In the genomic region with DNA sequence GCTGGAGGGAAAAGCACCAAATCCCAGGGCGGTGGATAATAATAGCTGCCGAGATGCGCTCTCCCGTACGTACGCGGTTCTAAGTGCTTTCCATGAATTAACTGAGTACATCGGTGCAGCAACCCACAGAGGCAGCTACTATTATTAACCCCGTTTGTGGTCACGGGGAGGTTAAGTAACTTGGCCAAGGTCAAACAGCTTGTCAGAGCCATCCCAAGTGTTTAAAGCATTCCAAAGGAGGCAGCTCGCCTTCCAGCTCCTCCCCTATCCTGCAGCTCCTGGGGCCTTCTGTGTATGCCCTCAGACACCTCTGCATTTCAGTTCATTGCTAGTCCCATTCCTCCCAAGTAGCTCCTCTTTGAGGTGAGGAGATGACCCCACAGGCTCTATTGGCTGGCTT, we compare ENCODE assay signal across 25 mouse cellular contexts. TPM values are rescaled to one million over a fixed set of nuclear protein-coding genes. Genes with fewer than 3 reads are reported as not detected.
DNase-seq lines count a peak whose midpoint lies in the region; ATAC-seq lines count a peak whose summit lies in the region.
"Had no signal": no experiment of that assay in that cellular context is flagged by ENCODE, and none has a peak within 500 bp of the region (broad histone marks: within the 10 kb centered on the region; RNA-seq: fewer than 3 reads in every experiment).

No protein-coding gene starts in this region.

- no peak for DNase-seq in hindbrain, embryonic 10.5 days (ENCODE audit: low spot score)
- DNase-seq in hindbrain, embryonic 11.5 days (ENCODE audit: low spot score) = no peak
- DNase-seq in ES-CJ7 (ENCODE audit: low read depth, low spot score) = peak; percentile 83
- DNase-seq in brain, adult 2 months (ENCODE audit: low read depth, low spot score) = peak; percentile 40
- no peak for DNase-seq in kidney, postnatal 14 days
- DNase-seq in gastrocnemius, postnatal 14 days = no peak
- DNase-seq: adrenal gland, postnatal 36 days; cerebellum, adult 18-20 months; cerebellum, postnatal 36 days; left cerebral cortex, postnatal 4 days; liver; lung, postnatal 10 days; retina, postnatal 1 day; thymus, adult 2 months had no signal

- H3K4me1 ChIP-seq in hindbrain, embryonic 10.5 days (replicated peaks) = peaks cover 60% of the 10 kb centered on the region
- H3K4me1 ChIP-seq in hindbrain, embryonic 11.5 days (replicated peaks; ENCODE audit: control insufficient read depth, insufficient read depth, low read length) = peaks cover 22% of the 10 kb centered on the region
- H3K4me1 ChIP-seq in midbrain, embryonic 15.5 days = peaks cover 48% of the 10 kb centered on the region
- peaks cover 20% of the 10 kb centered on the region for H3K4me1 ChIP-seq in kidney, embryonic 15.5 days

- H3K9me3 ChIP-seq in hindbrain, embryonic 10.5 days = no peaks in the 10 kb centered on the region
- no peaks in the 10 kb centered on the region for H3K9me3 ChIP-seq in hindbrain, embryonic 11.5 days (ENCODE audit: control insufficient read depth, low read length)
- no peaks in the 10 kb centered on the region for H3K9me3 ChIP-seq in midbrain, embryonic 15.5 days
- H3K9me3 ChIP-seq in kidney, embryonic 15.5 days (replicated peaks) = no peaks in the 10 kb centered on the region
- H3K9me3 ChIP-seq: heart, embryonic 13.5 days had no signal

- H3K9ac ChIP-seq in hindbrain, embryonic 11.5 days (ENCODE audit: low read depth, low read length) = no peak overlapping the region
- H3K9ac ChIP-seq in midbrain, embryonic 15.5 days = no peak overlapping the region
- H3K9ac ChIP-seq in kidney, embryonic 15.5 days = no peak overlapping the region
- H3K9ac ChIP-seq: heart, embryonic 13.5 days had no signal

- no peak overlapping the region for H3K4me2 ChIP-seq in hindbrain, embryonic 11.5 days (replicated peaks; ENCODE audit: low read depth, low read length)
- H3K4me2 ChIP-seq in midbrain, embryonic 15.5 days = no peak overlapping the region
- H3K4me2 ChIP-seq in kidney, embryonic 15.5 days = no peak overlapping the region
- H3K4me2 ChIP-seq: heart, embryonic 13.5 days had no signal

- intact Hi-C loops in gastrocnemius, postnatal 14 days (cut with DNase I; ENCODE audit: low total_unique reads) = loop anchor here (10.0 kb wide), 1 partner anchor 220 kb away; no protein-coding TSS in a partner anchor

- peak overlapping the region; percentile 30; the same call in 1 of the 2 replicates for H3K27ac ChIP-seq in hindbrain, embryonic 10.5 days
- no peak overlapping the region for H3K27ac ChIP-seq in hindbrain, embryonic 11.5 days (ENCODE audit: low read depth, low read length)
- H3K27ac ChIP-seq in midbrain, embryonic 15.5 days = peak overlapping the region; percentile 84
- no peak overlapping the region for H3K27ac ChIP-seq in kidney, embryonic 15.5 days
- H3K27ac ChIP-seq: heart, embryonic 13.5 days; kidney, postnatal 0 days had no signal

- peaks cover 45% of the 10 kb centered on the region for H3K27me3 ChIP-seq in hindbrain, embryonic 10.5 days (ENCODE audit: insufficient read depth, poor library complexity, severe bottlenecking)
- H3K27me3 ChIP-seq in hindbrain, embryonic 11.5 days (ENCODE audit: control insufficient read depth, insufficient read depth, low read length) = no peaks in the 10 kb centered on the region
- no peaks in the 10 kb centered on the region for H3K27me3 ChIP-seq in midbrain, embryonic 15.5 days (replicated peaks)
- H3K27me3 ChIP-seq in kidney, embryonic 15.5 days = peaks cover 36% of the 10 kb centered on the region
- H3K27me3 ChIP-seq: Patski had no signal

- no peak for ATAC-seq in hindbrain, embryonic 11.5 days (ENCODE audit: low FRiP score)
- ATAC-seq in midbrain, embryonic 15.5 days (replicated peaks) = no peak
- ATAC-seq in kidney, embryonic 15.5 days (replicated peaks; ENCODE audit: low FRiP score) = no peak
- ATAC-seq: forebrain, embryonic 14.5 days; intestine, embryonic 16.5 days; Patski had no signal

- no peak overlapping the region for H3K4me3 ChIP-seq in hindbrain, embryonic 10.5 days
- no peak overlapping the region for H3K4me3 ChIP-seq in hindbrain, embryonic 11.5 days (ENCODE audit: low read depth, low read length)
- no peak overlapping the region for H3K4me3 ChIP-seq in midbrain, embryonic 15.5 days
- no peak overlapping the region for H3K4me3 ChIP-seq in kidney, embryonic 15.5 days (replicated peaks)
- H3K4me3 ChIP-seq: heart, embryonic 13.5 days had no signal

- WGBS in hindbrain, embryonic 10.5 days = 62% methylated on average over 11 of the region's 11 CpGs
- 67% methylated on average over 11 of the region's 11 CpGs for WGBS in hindbrain, embryonic 11.5 days
- 56% methylated on average over 11 of the region's 11 CpGs for WGBS in midbrain, embryonic 15.5 days
- 74% methylated on average over 11 of the region's 11 CpGs for WGBS in kidney, embryonic 15.5 days

- H3K36me3 ChIP-seq in hindbrain, embryonic 10.5 days = no peaks in the 10 kb centered on the region
- no peaks in the 10 kb centered on the region for H3K36me3 ChIP-seq in hindbrain, embryonic 11.5 days (ENCODE audit: control insufficient read depth, insufficient read depth, low read length)
- H3K36me3 ChIP-seq in midbrain, embryonic 15.5 days (replicated peaks) = no peaks in the 10 kb centered on the region
- no peaks in the 10 kb centered on the region for H3K36me3 ChIP-seq in kidney, embryonic 15.5 days
- H3K36me3 ChIP-seq: heart, embryonic 13.5 days had no signal

RNA-seq across cellular contexts. Expression of a gene that starts 19.4 kb away (rescaled TPM):
- polyA plus RNA-seq in hindbrain, embryonic 10.5 days (2016; fragmentation: Nextera tagmentation; extraction: Ambion mirVana) = 2.0 and 3.1 TPM in 2 replicates
- polyA plus RNA-seq in hindbrain, embryonic 11.5 days (2014; fragmentation: Nextera tagmentation; extraction: Ambion mirVana) = 4.5 and 6.3 TPM in 2 replicates
- polyA plus RNA-seq in midbrain, embryonic 15.5 days (2015; fragmentation: Nextera tagmentation; extraction: Ambion mirVana) = 19.4 and 23.6 TPM in 2 replicates
- polyA plus RNA-seq in kidney, embryonic 15.5 days (2015; fragmentation: Nextera tagmentation; extraction: Ambion mirVana) = 1.8 and 2.3 TPM in 2 replicates
- total RNA-seq in gastrocnemius, postnatal 14 days (2021) = 1 to 10 TPM; 1.0 to 1.5 TPM
- total RNA-seq: granulocyte monocyte progenitor cell, adult 5-6 weeks; megakaryocyte progenitor cell, adult 5-6 weeks had no signal
- polyA plus RNA-seq: liver, embryonic 16.5 days had no signal

RNA-seq across cellular contexts. Expression of a gene that starts 36.2 kb away (rescaled TPM):
- polyA plus RNA-seq in hindbrain, embryonic 10.5 days (2016; fragmentation: Nextera tagmentation; extraction: Ambion mirVana) = 0.05 TPM in 1 of 2 replicates, not detected in the other
- polyA plus RNA-seq in hindbrain, embryonic 11.5 days (2014; fragmentation: Nextera tagmentation; extraction: Ambion mirVana) = 0.08 TPM in 1 of 2 replicates, not detected in the other
- polyA plus RNA-seq in midbrain, embryonic 15.5 days (2015; fragmentation: Nextera tagmentation; extraction: Ambion mirVana) = not detected in 2 replicates
- not detected in 2 replicates for polyA plus RNA-seq in kidney, embryonic 15.5 days (2015; fragmentation: Nextera tagmentation; extraction: Ambion mirVana)
- total RNA-seq in gastrocnemius, postnatal 14 days (2021) = not detected
- total RNA-seq: granulocyte monocyte progenitor cell, adult 5-6 weeks had no signal
- polyA plus RNA-seq: forebrain, embryonic 14.5 days; intestine, embryonic 16.5 days; kidney, postnatal 0 days; liver, embryonic 16.5 days; stomach, embryonic 16.5 days had no signal

Comparison
In these comparisons a context has a peak if more than half of its experiments do, and no peak if none do; other contexts are left out.
1. H3K27ac ChIP-seq: peak in hindbrain, embryonic 10.5 days (single experiment) and midbrain, embryonic 15.5 days (single experiment); none in hindbrain, embryonic 11.5 days (single experiment) and kidney, embryonic 15.5 days (single experiment).
2. DNase-seq: peak in ES-CJ7 (single experiment) and brain, adult 2 months (single experiment); none in hindbrain, embryonic 10.5 days (single experiment), hindbrain, embryonic 11.5 days (single experiment), kidney, postnatal 14 days (single experiment) and gastrocnemius, postnatal 14 days (single experiment).